Comparison of ENCODE assay signal across 1 mouse cellular context in the genomic region with DNA sequence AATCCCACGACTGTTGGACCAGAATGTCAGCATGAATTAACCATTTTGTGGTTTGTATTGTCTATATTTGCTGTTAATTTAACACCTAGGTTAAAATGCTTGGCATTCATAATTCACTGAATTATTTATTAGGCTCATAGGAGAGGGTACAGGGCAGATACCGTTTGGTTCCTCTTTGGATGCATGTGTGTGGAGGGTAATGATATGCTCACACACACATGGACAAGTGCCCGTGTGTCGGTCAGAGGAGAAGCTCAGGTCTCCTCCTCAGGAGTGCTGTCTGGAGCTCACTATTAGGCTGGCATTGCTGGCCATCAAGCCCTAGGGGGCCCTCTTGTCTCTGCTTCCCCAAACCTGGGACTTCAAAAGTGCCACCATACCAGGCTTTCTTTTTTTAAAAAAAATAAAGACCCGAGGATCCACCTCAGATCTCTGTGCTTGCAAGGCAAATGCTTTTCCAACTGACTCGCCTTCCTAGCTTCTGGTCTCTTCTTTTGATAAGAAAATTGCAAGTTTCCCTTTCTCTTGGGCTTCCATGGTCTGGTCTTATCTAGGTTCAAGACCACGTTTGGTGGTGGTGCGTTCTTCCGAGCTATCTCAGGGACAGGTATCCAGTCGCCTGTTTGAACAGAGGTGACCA.
TF ChIP-seq lines count a peak whose summit lies in the region.

No protein-coding gene starts in this region.

TF ChIP-seq in MEL, 35 proteins besides CTCF, POLR2A, EP300 and RAD21 (continued from another document):
- TF ChIP-seq SMC3 (IDR thresholded peaks at IDR 0.05; ENCODE audit: low read depth, low read length) (0 out of 2 replicates have a peak, but pooled peaks have one; percentile 17), ETS1 (IDR thresholded peaks at IDR 0.05; ENCODE audit: low read depth, low read length) (0 out of 2 replicates have a peak, but pooled peaks have one; percentile 12), MYB (IDR thresholded peaks at IDR 0.05; ENCODE audit: low read depth, low read length) (no peak), POLR2AphosphoS2 (IDR thresholded peaks at IDR 0.05; ENCODE audit: low read length) (no peak), USF2 (IDR thresholded peaks at IDR 0.05; ENCODE audit: borderline replicate concordance in 1 of 2, insufficient read depth in 1 of 2, low read depth in 1 of 2, low read length in 2 of 2) (peak in 1 of 2 experiments; percentile 24; a peak in 1 of 4 replicates), MAZ (IDR thresholded peaks at IDR 0.05; ENCODE audit: low read depth, low read length) (no peak), TCF12 (IDR thresholded peaks at IDR 0.05; ENCODE audit: low read depth, low read length) (peak; percentile 59; the same call in 1 of the 2 replicates), ELF1 (IDR thresholded peaks at IDR 0.05; ENCODE audit: low read depth, low read length) (no peak), HCFC1 (IDR thresholded peaks at IDR 0.05; ENCODE audit: low read depth, low read length) (no peak), BHLHE40 (IDR thresholded peaks at IDR 0.05; ENCODE audit: borderline replicate concordance, low read depth, low read length) (no peak), JUND (IDR thresholded peaks at IDR 0.05; ENCODE audit: low read depth, low read length) (no peak), MEF2A (IDR thresholded peaks at IDR 0.05; ENCODE audit: extremely low read depth, insufficient replicate concordance, low read depth, low read length, poor library complexity, severe bottlenecking) (no peak)
